Mouse (Mus musculus): ENCODE measurements around the gene Arfgef3.

GRCm38 (mm10) chr10:18760241-18760640 is 16.5 kb upstream of the Arfgef3 start:
- TF ChIP-seq CTCF (IDR thresholded peaks at IDR 0.05; ENCODE audit: insufficient read depth, low read depth, low read length) (no peak), POLR2A (IDR thresholded peaks at IDR 0.05; ENCODE audit: insufficient read depth, low read depth, low read length) (no peak)

Measured in olfactory bulb, adult 2 months (tissue).